ENCODE assay signal across 9 mouse cellular contexts in genomic region chr4:155490456-155490855, GRCm38 (mm10). TPM values are rescaled to one million over a fixed set of nuclear protein-coding genes. Genes with fewer than 3 reads are reported as not detected.
DNase-seq lines count a peak whose midpoint lies in the region; ATAC-seq and TF ChIP-seq lines count a peak whose summit lies in the region.
"Had no signal": no experiment of that assay in that cellular context is flagged by ENCODE, and none has a peak within 500 bp of the region (broad histone marks: within the 10 kb centered on the region; RNA-seq: fewer than 3 reads in every experiment).

No protein-coding gene starts in this region.

- H3K9ac ChIP-seq in hindbrain, embryonic 15.5 days, result peak overlapping the region; percentile 100

- H3K79me2 ChIP-seq in macrophage (ENCODE audit: inconsistent target), result peaks cover 53% of the 10 kb centered on the region

- peak overlapping the region; percentile 63 for H3K4me3 ChIP-seq in bone marrow macrophage, adult 2 months (ENCODE audit: insufficient read depth, low read length)
- peak overlapping the region; percentile 100 for H3K4me3 ChIP-seq in hindbrain, embryonic 15.5 days
- H3K4me3 ChIP-seq in macrophage (ENCODE audit: inconsistent target), result peak overlapping the region; percentile 43

- no peaks in the 10 kb centered on the region for H3K27me3 ChIP-seq in hindbrain, embryonic 15.5 days
- H3K27me3 ChIP-seq: Patski had no signal

- peak overlapping the region; percentile 66 for H3K4me2 ChIP-seq in hindbrain, embryonic 15.5 days

- WGBS in hindbrain, embryonic 15.5 days, result 14% methylated on average over 5 of the region's 5 CpGs
- 6% methylated on average over 5 of the region's 5 CpGs for WGBS in macrophage (ENCODE audit: missing documents)

- no peak for TF ChIP-seq CTCF in bone marrow macrophage, adult 2 months (IDR thresholded peaks at IDR 0.05; ENCODE audit: low read depth, low read length)

- H3K27ac ChIP-seq in bone marrow macrophage, adult 2 months (ENCODE audit: insufficient read depth, low read depth, low read length), result peak overlapping the region; percentile 96
- peak overlapping the region; percentile 97 for H3K27ac ChIP-seq in hindbrain, embryonic 15.5 days (replicated peaks)
- peak overlapping the region; percentile 93 for H3K27ac ChIP-seq in macrophage

- peaks cover 60% of the 10 kb centered on the region for H3K4me1 ChIP-seq in bone marrow macrophage, adult 2 months (ENCODE audit: control insufficient read depth, insufficient read depth, low read length)
- peaks cover 49% of the 10 kb centered on the region for H3K4me1 ChIP-seq in hindbrain, embryonic 15.5 days (replicated peaks)

- peak; percentile 4 for DNase-seq in gastrocnemius, postnatal 25 days
- no peak for DNase-seq in gastrocnemius, postnatal 4 days (ENCODE audit: low spot score in 2 of 2)
- no peak for DNase-seq in retina, embryonic 14.5 days (ENCODE audit: low spot score)
- DNase-seq in urinary bladder, adult 2 months (ENCODE audit: low spot score), result no peak
- DNase-seq in adrenal gland, postnatal 14 days, result no peak

- no peaks in the 10 kb centered on the region for H3K9me3 ChIP-seq in hindbrain, embryonic 15.5 days

- no peak for ATAC-seq in hindbrain, embryonic 15.5 days (ENCODE audit: low FRiP score, low read depth)
- ATAC-seq: Patski had no signal

- no peaks in the 10 kb centered on the region for H3K36me3 ChIP-seq in hindbrain, embryonic 15.5 days
- no peaks in the 10 kb centered on the region for H3K36me3 ChIP-seq in macrophage (ENCODE audit: inconsistent target)

- no peak for TF ChIP-seq POLR2A in bone marrow macrophage, adult 2 months (IDR thresholded peaks at IDR 0.05; ENCODE audit: borderline replicate concordance, low read depth, low read length)

RNA-seq across cellular contexts. Expression of gene Gnb1, which starts 0.7 kb away (rescaled TPM):
- 10 to 100 TPM; 59.1 to 72.0 TPM for total RNA-seq in gastrocnemius, postnatal 25 days (2021)
- total RNA-seq in gastrocnemius, postnatal 4 days (2021), result 100 to 1,000 TPM; 272 to 286 TPM
- polyA plus RNA-seq in bone marrow macrophage, adult 2 months (2012; ENCODE audit: insufficient read depth, insufficient read length, missing spikeins), result 383 and 389 TPM in 2 replicates
- polyA plus RNA-seq in hindbrain, embryonic 15.5 days (2015; fragmentation: Nextera tagmentation; extraction: Ambion mirVana), result 1,056 and 1,102 TPM in 2 replicates
- total RNA-seq in macrophage (2018; cell fraction: chromatin; rRNA removed), result 100 to 1,000 TPM; 129 to 332 (median 233) TPM
- 100 to 1,000 TPM; 274 to 542 (median 359) TPM for total RNA-seq in macrophage (2018; cell fraction: cytosol; rRNA removed)
- 100 to 1,000 TPM; 160 to 375 (median 290) TPM for total RNA-seq in macrophage (2018; cell fraction: nucleus; rRNA removed)
- 216 to 287 TPM (median 286 TPM) in 3 replicates for polyA plus RNA-seq in macrophage (2018)
- 328 and 338 TPM in 2 replicates for polyA plus RNA-seq in urinary bladder, adult 2 months (2012; rRNA removed)
- 389 and 418 TPM in 2 replicates for total RNA-seq in adrenal gland, postnatal 14 days (2021)

RNA-seq across cellular contexts. Expression of gene Tmem52, which starts 21.5 kb away (rescaled TPM):
- 100 to 1,000 TPM; 262 to 263 TPM for total RNA-seq in gastrocnemius, postnatal 25 days (2021)
- total RNA-seq in gastrocnemius, postnatal 4 days (2021), result 10 to 100 TPM; 65.3 to 85.5 TPM
- not detected in 2 replicates for polyA plus RNA-seq in bone marrow macrophage, adult 2 months (2012; ENCODE audit: insufficient read depth, insufficient read length, missing spikeins)
- polyA plus RNA-seq in hindbrain, embryonic 15.5 days (2015; fragmentation: Nextera tagmentation; extraction: Ambion mirVana), result 0.17 TPM in 1 of 2 replicates, not detected in the other
- not detected for total RNA-seq in macrophage (2018; cell fraction: chromatin; rRNA removed)
- total RNA-seq in macrophage (2018; cell fraction: cytosol; rRNA removed), result not detected
- not detected for total RNA-seq in macrophage (2018; cell fraction: nucleus; rRNA removed)
- polyA plus RNA-seq in macrophage (2018), result not detected in 3 replicates
- polyA plus RNA-seq in urinary bladder, adult 2 months (2012; rRNA removed), result 2.0 and 2.5 TPM in 2 replicates
- total RNA-seq in adrenal gland, postnatal 14 days (2021), result 11.4 and 14.8 TPM in 2 replicates

Comparison
In these comparisons a context has a peak if more than half of its experiments do, and no peak if none do; other contexts are left out.
1. H3K4me3 ChIP-seq: peak in every context shown above with its lines; median percentile 100 in hindbrain, embryonic 15.5 days; 63 in bone marrow macrophage, adult 2 months; 43 in macrophage.